Mouse (Mus musculus): ENCODE results near the gene Limk1.

GRCm38 (mm10) chr5:134632841-134633240 is 55.6 kb downstream of the Limk1 start:
- no peak for TF ChIP-seq CTCF (IDR thresholded peaks at IDR 0.05; ENCODE audit: low read depth)
- TF ChIP-seq EP300 (IDR thresholded peaks at IDR 0.05; ENCODE audit: low read depth): no peak

All from heart, postnatal 0 days (tissue).